Mouse (Mus musculus) megakaryocyte, embryonic 14.5 days (primary cell): ENCODE data around the gene Rnps1. TPM values are rescaled to one million over a fixed set of nuclear protein-coding genes. Genes with fewer than 3 reads are reported as not detected.

Source experiments
- H3K27me3 ChIP-seq: replicated peaks from 2 replicates; pipeline ENCODE3; 2012; ENCODE audit warnings: inconsistent platforms
- H3K36me3 ChIP-seq: replicated peaks from 2 replicates; pipeline ENCODE3; 2012; ENCODE audit warnings: low read length, inconsistent platforms, mixed read lengths
- H3K4me1 ChIP-seq: 2 replicates; pipeline ENCODE4 v1.6.1; 2012; ENCODE audit warnings: inconsistent platforms
- H3K4me3 ChIP-seq: replicated peaks from 2 replicates; pipeline ENCODE3; 2012; ENCODE audit warnings: moderate library complexity, mild to moderate bottlenecking, inconsistent platforms
- H3K9me3 ChIP-seq: 2 replicates; pipeline ENCODE4 v1.6.1; 2012; ENCODE audit warnings: inconsistent platforms
- FLI1 ChIP-seq: IDR thresholded peaks from 2 replicates; pipeline ENCODE4 v1.6.1; 2012; ENCODE audit warnings: low read length, inconsistent platforms, mixed read lengths
- GATA1 ChIP-seq: IDR thresholded peaks from 3 replicates; pipeline ENCODE4 v1.6.1; 2012; ENCODE audit warnings: mixed read lengths, low read length, inconsistent platforms, borderline replicate concordance
- polyA plus RNA-seq: library from polyadenylated mRNA; stranded (reverse); fragments of >175 nt; gene quantifications from 2 replicates; pipeline ENCODE4 v1.2.3, GENCODE M21; 2012; ENCODE audit warnings: low replicate concordance; ENCODE audit not compliant: insufficient read depth

Gene Rnps1
- polyA plus RNA-seq, 1 experiment = 183 TPM

GRCm38 (mm10) chr17:24426471-24427169 lies 12.3 kb downstream of the Rnps1 start, which contains the start of gene Eci1:
Gene Eci1, plus strand, starts transcription at chr17:24426641.
- peaks cover 54% of the 10 kb centered on the region for H3K36me3 ChIP-seq
- TF ChIP-seq GATA1 (no peak), FLI1 (no peak)
- no peaks in the 10 kb centered on the region for H3K9me3 ChIP-seq

GRCm38 (mm10) chr17:24427170-24427557 lies 12.8 kb downstream of the Rnps1 start:
- H3K4me1 ChIP-seq = peaks cover 26% of the 10 kb centered on the region
- H3K9me3 ChIP-seq = no peaks in the 10 kb centered on the region
- H3K27me3 ChIP-seq = no peaks in the 10 kb centered on the region
- H3K4me3 ChIP-seq = peak overlapping the region; percentile 98
- no peak for TF ChIP-seq GATA1
- no peak for TF ChIP-seq FLI1
- H3K36me3 ChIP-seq = peaks cover 52% of the 10 kb centered on the region

More at GRCm38 (mm10) chr17:24426471-24427169, 12.3 kb downstream of the Rnps1 start, which contains the start of gene Eci1:
- H3K27me3 ChIP-seq = no peaks in the 10 kb centered on the region
- H3K4me1 ChIP-seq = peaks cover 26% of the 10 kb centered on the region
- H3K4me3 ChIP-seq = peak within 1 kb of the TSS; percentile 98

GRCm38 (mm10) chr17:24429201-24429983 lies 15.0 kb downstream of the Rnps1 start:
- peaks cover 26% of the 10 kb centered on the region for H3K4me1 ChIP-seq
- no peaks in the 10 kb centered on the region for H3K27me3 ChIP-seq
- no peak overlapping the region for H3K4me3 ChIP-seq
- TF ChIP-seq GATA1 (no peak), FLI1 (no peak)
- H3K36me3 ChIP-seq = peaks cover 50% of the 10 kb centered on the region
- no peaks in the 10 kb centered on the region for H3K9me3 ChIP-seq

GRCm38 (mm10) chr17:24437016-24437415 lies 22.7 kb downstream of the Rnps1 start:
- TF ChIP-seq GATA1 = no peak
- no peak for TF ChIP-seq FLI1

GRCm38 (mm10) chr17:24440377-24440776 lies 26.0 kb downstream of the Rnps1 start:
- Histone ChIP-seq H3K27me3 (no peaks in the 10 kb centered on the region), H3K4me3 (no peak overlapping the region), H3K4me1 (no peaks in the 10 kb centered on the region), H3K9me3 (no peaks in the 10 kb centered on the region), H3K36me3 (peaks cover 96% of the 10 kb centered on the region)
- TF ChIP-seq GATA1 (no peak), FLI1 (no peak)

More at GRCm38 (mm10) chr17:24437016-24437415, 22.7 kb downstream of the Rnps1 start:
- Histone ChIP-seq H3K4me3 (no peak overlapping the region), H3K9me3 (no peaks in the 10 kb centered on the region), H3K4me1 (no peaks in the 10 kb centered on the region), H3K27me3 (no peaks in the 10 kb centered on the region), H3K36me3 (peaks cover 90% of the 10 kb centered on the region)

GRCm38 (mm10) chr17:24441148-24441547 lies 26.8 kb downstream of the Rnps1 start:
- TF ChIP-seq FLI1 = no peak
- TF ChIP-seq GATA1 = no peak
- Histone ChIP-seq H3K36me3 (peaks cover 96% of the 10 kb centered on the region), H3K9me3 (no peaks in the 10 kb centered on the region), H3K27me3 (no peaks in the 10 kb centered on the region), H3K4me3 (no peak overlapping the region), H3K4me1 (no peaks in the 10 kb centered on the region; the same call in 1 of the 2 replicates)

- Histone ChIP-seq H3K9me3 (no peaks in the 10 kb centered on the region), H3K4me1 (peaks cover 9% of the 10 kb centered on the region), H3K27me3 (no peaks in the 10 kb centered on the region), H3K4me3 (no peak overlapping the region), H3K36me3 (peaks cover 98% of the 10 kb centered on the region)
- no peak for TF ChIP-seq GATA1
These were observed 27.7 kb downstream of the Rnps1 start for GRCm38 (mm10) chr17:24442107-24442506.

- Histone ChIP-seq H3K4me1 (peaks cover 15% of the 10 kb centered on the region), H3K4me3 (no peak within 1 kb of the TSS), H3K36me3 (peaks cover 98% of the 10 kb centered on the region), H3K27me3 (no peaks in the 10 kb centered on the region), H3K9me3 (no peaks in the 10 kb centered on the region)
- TF ChIP-seq GATA1 = no peak
- no peak for TF ChIP-seq FLI1
These were observed 28.3 kb downstream of the Rnps1 start, which contains the start of gene Dnase1l2 for GRCm38 (mm10) chr17:24442632-24443155. Gene Dnase1l2, minus strand, starts transcription at chr17:24443105.

- Histone ChIP-seq H3K9me3 (no peaks in the 10 kb centered on the region), H3K4me3 (no peak overlapping the region), H3K4me1 (peaks cover 22% of the 10 kb centered on the region), H3K36me3 (peaks cover 99% of the 10 kb centered on the region), H3K27me3 (no peaks in the 10 kb centered on the region)
- TF ChIP-seq GATA1 (no peak), FLI1 (no peak)
These were observed 29.0 kb downstream of the Rnps1 start for GRCm38 (mm10) chr17:24443409-24443808.
